Mouse (Mus musculus) embryonic fibroblast, embryonic 13.5 days (primary cell): ENCODE data around the gene Adamts13.

Source experiments
- CTCF ChIP-seq: IDR thresholded peaks from 2 replicates; pipeline ENCODE4 v1.5.1; 2011; ENCODE audit warnings: mild to moderate bottlenecking, control low read depth, low read length, moderate library complexity, borderline replicate concordance; ENCODE audit not compliant: insufficient read depth
- POLR2A ChIP-seq: IDR thresholded peaks from 2 replicates; pipeline ENCODE4 v1.6.1; 2011; ENCODE audit warnings: low read depth, mild to moderate bottlenecking, control low read depth, low read length, moderate library complexity

GRCm38 (mm10) chr2:26964724-26965370 lies 8.4 kb upstream of the Adamts13 start:
- TF ChIP-seq POLR2A (no peak), CTCF (no peak)
